Mouse (Mus musculus) ovary, adult 18-20 months (tissue): ENCODE data around the gene Lhx1.

ENCODE experiments used
- DNase-seq: peaks from one replicate; pipeline ENCODE4 v3.0.0; 2022; ENCODE audit warnings: low spot score, mixed read lengths

The Lhx1 gene

DNA sequence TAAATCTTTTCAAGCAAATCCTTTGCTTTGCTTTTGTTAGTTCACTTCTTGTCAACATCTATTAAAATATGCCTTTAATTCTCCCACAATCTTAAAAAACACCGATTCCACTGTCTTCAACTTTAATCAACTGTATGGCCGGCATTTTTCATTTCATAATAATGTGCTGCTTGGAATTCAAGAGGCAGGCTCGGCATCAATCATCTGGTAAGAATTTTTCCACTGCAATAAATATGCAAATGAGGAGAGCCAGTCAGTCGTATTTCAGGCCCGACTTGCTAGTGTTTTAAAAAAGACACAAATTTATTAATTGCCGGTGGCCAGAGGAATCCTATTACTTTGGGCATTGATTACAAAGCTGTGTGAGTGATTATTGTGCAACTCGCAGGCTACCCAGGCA is 43.7 kb downstream of the Lhx1 start:
- no peak for DNase-seq

DNA sequence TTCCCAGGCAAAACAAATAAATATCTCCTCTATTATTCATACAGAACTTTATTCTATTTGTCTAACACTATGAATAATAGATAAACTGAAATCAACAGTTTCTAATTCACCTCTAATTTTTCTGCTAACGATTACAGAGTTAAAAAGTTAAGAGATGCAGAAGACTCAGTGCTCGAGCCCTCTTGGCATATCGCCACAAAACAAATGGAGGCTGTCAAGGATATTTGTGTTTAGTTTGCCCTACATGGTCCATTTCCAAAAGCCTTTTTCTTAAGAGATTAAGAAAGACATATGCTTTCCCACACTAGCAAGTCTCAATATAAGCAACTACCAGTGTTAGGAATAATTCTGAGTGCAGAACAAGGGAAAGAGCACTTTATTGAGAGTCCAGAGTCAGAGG is 44.9 kb downstream of the Lhx1 start:
- no peak for DNase-seq

DNA sequence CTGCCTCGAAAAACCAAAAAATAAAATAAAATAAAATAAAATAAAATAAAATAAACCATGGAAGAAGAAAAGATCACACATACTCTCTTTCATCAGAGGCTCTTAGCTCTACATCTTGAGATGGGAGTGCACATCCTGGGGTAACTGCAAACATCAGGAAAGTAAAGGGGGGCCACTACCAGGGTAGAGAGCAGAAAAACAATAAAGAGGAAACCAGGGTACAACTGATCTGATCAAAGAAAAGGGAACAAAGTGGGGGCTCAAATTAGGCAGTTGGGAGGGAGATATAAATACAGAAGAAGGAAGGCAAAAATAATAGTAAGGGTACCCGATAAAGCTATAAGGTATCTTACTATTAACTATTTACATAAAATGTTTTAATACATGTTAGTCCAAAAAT is 48.7 kb downstream of the Lhx1 start:
- DNase-seq = no peak

DNA sequence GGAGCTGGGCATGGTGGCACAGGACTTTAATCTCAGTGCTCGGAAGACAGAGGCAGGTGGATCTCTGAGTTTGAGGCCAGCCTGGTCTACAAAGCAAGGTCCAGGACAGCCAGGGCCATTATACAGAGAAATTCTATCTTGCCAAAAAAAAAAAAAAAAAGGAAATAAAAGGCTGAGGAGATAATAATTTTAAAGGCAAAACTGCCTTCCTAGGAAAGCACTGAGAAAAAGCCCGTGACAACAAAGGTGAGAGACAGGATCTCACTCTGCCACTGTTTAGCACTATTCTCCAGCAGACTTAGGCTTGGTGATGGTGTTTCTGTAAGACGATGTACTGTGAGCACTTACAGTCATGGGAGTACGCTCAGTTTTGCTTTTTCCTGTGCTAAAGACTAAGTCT is 49.3 kb downstream of the Lhx1 start:
- no peak for DNase-seq

DNA sequence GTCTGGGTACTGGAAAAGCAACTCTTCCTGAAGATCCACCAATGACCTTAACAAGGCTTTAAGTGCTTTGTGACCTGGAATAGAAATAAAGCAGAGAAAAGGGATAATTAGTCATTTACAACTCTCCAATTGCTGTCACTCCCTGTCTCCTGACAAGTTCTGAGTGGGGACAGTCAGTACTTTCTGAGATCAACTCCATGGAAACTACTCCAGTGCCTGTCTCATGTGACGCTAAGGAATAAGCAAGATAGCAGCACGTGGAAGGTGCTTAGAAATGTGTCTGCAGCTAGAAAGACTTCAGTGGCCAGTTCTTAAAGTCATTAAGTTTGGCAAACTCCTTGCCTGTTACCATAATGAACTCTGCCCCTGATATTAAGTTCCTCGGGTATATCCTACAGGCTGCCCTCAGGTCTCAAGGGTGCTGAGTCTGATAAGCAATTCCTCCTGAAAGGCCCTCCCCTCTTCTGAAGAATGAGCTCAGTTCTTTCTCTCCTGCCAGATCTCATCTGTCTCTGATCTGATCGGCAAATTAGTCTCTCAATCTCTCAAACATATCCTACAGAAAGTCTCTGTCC is 52.2 kb downstream of the Lhx1 start:
- no peak for DNase-seq
